Mouse (Mus musculus) brain, embryonic 14.5 days (tissue): ENCODE data around the gene Carmil2.

ENCODE experiments used
- CTCF ChIP-seq: fragments of 200-500 bp; IDR thresholded peaks from 2 replicates; pipeline ENCODE4 v1.5.1; 2012; ENCODE audit warnings: inconsistent platforms, mild to moderate bottlenecking, moderate library complexity, borderline replicate concordance; ENCODE audit not compliant: insufficient read depth, insufficient read length; ENCODE audit errors: extremely low read depth
- POLR2A ChIP-seq: fragments of 200-500 bp; IDR thresholded peaks from 2 replicates; pipeline ENCODE4 v1.6.1; 2012; ENCODE audit warnings: mild to moderate bottlenecking, inconsistent platforms, borderline replicate concordance; ENCODE audit not compliant: poor library complexity, insufficient read depth, insufficient read length, severe bottlenecking; ENCODE audit errors: extremely low read depth

DNA sequence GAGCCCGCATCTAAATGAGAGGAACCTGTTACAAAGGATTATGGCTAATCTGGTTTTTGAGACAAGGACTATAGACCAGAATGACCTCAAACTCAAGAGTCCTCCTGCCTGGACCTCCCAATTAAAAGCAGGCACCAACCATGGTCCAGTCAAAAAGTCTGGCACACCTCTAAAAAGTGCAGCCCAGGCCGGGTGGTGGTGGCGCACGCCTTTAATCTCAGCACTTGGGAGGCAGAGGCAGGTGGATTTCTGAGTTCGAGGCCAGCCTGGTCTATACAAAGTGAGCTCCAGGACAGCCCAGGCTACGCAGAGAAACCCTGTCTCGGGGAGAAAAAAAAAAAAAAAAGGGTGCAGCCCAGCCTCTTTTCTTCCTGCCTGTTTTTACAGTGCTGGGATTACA is 749 bp upstream of the Carmil2 start:
- no peak for TF ChIP-seq CTCF
- no peak for TF ChIP-seq POLR2A
